Mouse (Mus musculus): ENCODE measurements around the gene Gm10153. TPM values are rescaled to one million over a fixed set of nuclear protein-coding genes. Genes with fewer than 3 reads are reported as not detected.
"Not testable (repeated sequence)": the region's sequence is repeated elsewhere in the genome, so short reads cannot be mapped to it uniquely, and the experiment has no call there.

Gene Gm10153
- polyA plus RNA-seq, 1 experiment from 2014 or later = not detected

GRCm38 (mm10) chr7:142148633-142149032 is 41.6 kb downstream of the Gm10153 start:
- TF ChIP-seq EP300 (optimal IDR thresholded peaks at IDR 0.05) (no peak), CTCF (IDR thresholded peaks at IDR 0.05; ENCODE audit: low read depth) (no peak)

GRCm38 (mm10) chr7:142146033-142146432 is 44.2 kb downstream of the Gm10153 start:
- H3K9me3 ChIP-seq (ENCODE audit: control insufficient read depth, low read length) = no peaks in the 10 kb centered on the region
- H3K4me2 ChIP-seq (replicated peaks; ENCODE audit: low read depth) = no peak overlapping the region
- WGBS = 0% methylated on average over 1 of the region's 1 CpGs
- DNase-seq (ENCODE audit: low spot score) (peak; percentile 52), ATAC-seq (ENCODE audit: low FRiP score, low TSS enrichment) (no peak)
- H3K4me1 ChIP-seq (replicated peaks; ENCODE audit: control insufficient read depth, insufficient read depth) = no peaks in the 10 kb centered on the region
- H3K27me3 ChIP-seq (ENCODE audit: control insufficient read depth, insufficient read depth, low read length) = no peaks in the 10 kb centered on the region
- no peaks in the 10 kb centered on the region for H3K36me3 ChIP-seq (ENCODE audit: control insufficient read depth, insufficient read depth, low read length)
- no peak overlapping the region for H3K27ac ChIP-seq (replicated peaks)
- no peak for TF ChIP-seq EP300 (optimal IDR thresholded peaks at IDR 0.05)
- TF ChIP-seq CTCF (IDR thresholded peaks at IDR 0.05; ENCODE audit: low read depth) = peak; percentile 77
- H3K4me3 ChIP-seq (ENCODE audit: low read depth, low read length) = no peak overlapping the region
- H3K9ac ChIP-seq (ENCODE audit: low read length) = no peak overlapping the region

More at GRCm38 (mm10) chr7:142148633-142149032, 41.6 kb downstream of the Gm10153 start:
- no peak overlapping the region for H3K4me3 ChIP-seq (ENCODE audit: low read depth, low read length)
- no peak overlapping the region for H3K27ac ChIP-seq (replicated peaks)
- no peak overlapping the region for H3K9ac ChIP-seq (ENCODE audit: low read length)
- H3K9me3 ChIP-seq (ENCODE audit: control insufficient read depth, low read length) = no peaks in the 10 kb centered on the region
- H3K4me1 ChIP-seq (replicated peaks; ENCODE audit: control insufficient read depth, insufficient read depth) = no peaks in the 10 kb centered on the region
- no peaks in the 10 kb centered on the region for H3K36me3 ChIP-seq (ENCODE audit: control insufficient read depth, insufficient read depth, low read length)
- no peaks in the 10 kb centered on the region for H3K27me3 ChIP-seq (ENCODE audit: control insufficient read depth, insufficient read depth, low read length)
- no peak for ATAC-seq (ENCODE audit: low FRiP score, low TSS enrichment)
- H3K4me2 ChIP-seq (replicated peaks; ENCODE audit: low read depth) = no peak overlapping the region
- DNase-seq (ENCODE audit: low spot score) = no peak

- H3K4me3 ChIP-seq (ENCODE audit: low read depth, low read length) = no peak overlapping the region
- no peaks in the 10 kb centered on the region for H3K36me3 ChIP-seq (ENCODE audit: control insufficient read depth, insufficient read depth, low read length)
- H3K9me3 ChIP-seq (ENCODE audit: control insufficient read depth, low read length) = no peaks in the 10 kb centered on the region
- WGBS = 27% methylated on average over 4 of the region's 4 CpGs
- DNase-seq (ENCODE audit: low spot score) (no peak), ATAC-seq (ENCODE audit: low FRiP score, low TSS enrichment) (no peak)
- H3K27ac ChIP-seq (replicated peaks) = no peak overlapping the region
- H3K9ac ChIP-seq (ENCODE audit: low read length) = no peak overlapping the region
- no peaks in the 10 kb centered on the region for H3K4me1 ChIP-seq (replicated peaks; ENCODE audit: control insufficient read depth, insufficient read depth)
- no peak overlapping the region for H3K4me2 ChIP-seq (replicated peaks; ENCODE audit: low read depth)
- no peaks in the 10 kb centered on the region for H3K27me3 ChIP-seq (ENCODE audit: control insufficient read depth, insufficient read depth, low read length)
- TF ChIP-seq CTCF (IDR thresholded peaks at IDR 0.05; ENCODE audit: low read depth) (peak; percentile 53), EP300 (optimal IDR thresholded peaks at IDR 0.05) (no peak)
Measured at GRCm38 (mm10) chr7:142145413-142145940, 44.7 kb downstream of the Gm10153 start.

- no peak for ATAC-seq (ENCODE audit: low FRiP score, low TSS enrichment)
- H3K4me1 ChIP-seq (replicated peaks; ENCODE audit: control insufficient read depth, insufficient read depth) = no peaks in the 10 kb centered on the region
- H3K4me3 ChIP-seq (ENCODE audit: low read depth, low read length) = no peak within 1 kb of the TSS
- no peak within 1 kb of the TSS for H3K9ac ChIP-seq (ENCODE audit: low read length)
- no peak for TF ChIP-seq EP300 (optimal IDR thresholded peaks at IDR 0.05)
- TF ChIP-seq CTCF (IDR thresholded peaks at IDR 0.05; ENCODE audit: low read depth) = no peak
- H3K4me2 ChIP-seq (replicated peaks; ENCODE audit: low read depth) = no peak within 1 kb of the TSS
- no peaks in the 10 kb centered on the region for H3K36me3 ChIP-seq (ENCODE audit: control insufficient read depth, insufficient read depth, low read length)
- 60% methylated on average over 1 of the region's 1 CpGs for WGBS
- DNase-seq (ENCODE audit: low spot score) = no peak
- H3K9me3 ChIP-seq (ENCODE audit: control insufficient read depth, low read length) = no peaks in the 10 kb centered on the region
- H3K27ac ChIP-seq (replicated peaks) = no peak within 1 kb of the TSS
- no peaks in the 10 kb centered on the region for H3K27me3 ChIP-seq (ENCODE audit: control insufficient read depth, insufficient read depth, low read length)
Measured at GRCm38 (mm10) chr7:142144507-142144906, 45.7 kb downstream of the Gm10153 start, which contains the start of gene Gm45337. Gm45337 (minus strand) TSS chr7:142144607.

GRCm38 (mm10) chr7:142143506-142144010 is 46.6 kb downstream of the Gm10153 start:
- not testable (repeated sequence) for H3K4me2 ChIP-seq (replicated peaks; ENCODE audit: low read depth); ATAC-seq (ENCODE audit: low FRiP score, low TSS enrichment); H3K4me3 ChIP-seq (ENCODE audit: low read depth, low read length); H3K9me3 ChIP-seq (ENCODE audit: control insufficient read depth, low read length); DNase-seq (ENCODE audit: low spot score); H3K36me3 ChIP-seq (ENCODE audit: control insufficient read depth, insufficient read depth, low read length); H3K27ac ChIP-seq (replicated peaks); H3K27me3 ChIP-seq (ENCODE audit: control insufficient read depth, insufficient read depth, low read length); H3K4me1 ChIP-seq (replicated peaks; ENCODE audit: control insufficient read depth, insufficient read depth); H3K9ac ChIP-seq (ENCODE audit: low read length)
- WGBS = 24% methylated on average over 1 of the region's 1 CpGs

- no peaks in the 10 kb centered on the region for H3K27me3 ChIP-seq (ENCODE audit: control insufficient read depth, insufficient read depth, low read length)
- no peaks in the 10 kb centered on the region for H3K36me3 ChIP-seq (ENCODE audit: control insufficient read depth, insufficient read depth, low read length)
- DNase-seq (ENCODE audit: low spot score) (no peak), ATAC-seq (ENCODE audit: low FRiP score, low TSS enrichment) (no peak)
- no peak overlapping the region for H3K4me2 ChIP-seq (replicated peaks; ENCODE audit: low read depth)
- H3K9me3 ChIP-seq (ENCODE audit: control insufficient read depth, low read length) = no peaks in the 10 kb centered on the region
- H3K4me1 ChIP-seq (replicated peaks; ENCODE audit: control insufficient read depth, insufficient read depth) = no peaks in the 10 kb centered on the region
- 32% methylated on average over 1 of the region's 1 CpGs for WGBS
- no peak overlapping the region for H3K4me3 ChIP-seq (ENCODE audit: low read depth, low read length)
- no peak overlapping the region for H3K9ac ChIP-seq (ENCODE audit: low read length)
- TF ChIP-seq CTCF (IDR thresholded peaks at IDR 0.05; ENCODE audit: low read depth) (no peak), EP300 (optimal IDR thresholded peaks at IDR 0.05) (no peak)
- H3K27ac ChIP-seq (replicated peaks) = no peak overlapping the region
Measured at GRCm38 (mm10) chr7:142140696-142141095, 49.5 kb downstream of the Gm10153 start.

Other genes starting within 250 kb of the Gm10153 start
- gene Brsk2, start 240.6 kb downstream of the Gm10153 start, polyA plus RNA-seq (2015; fragmentation: Nextera tagmentation; extraction: Ambion mirVana) = 0.62 and 0.75 TPM in 2 replicates
- 61.5 and 65.8 TPM in 2 replicates for gene Mob2, start 129.3 kb downstream of the Gm10153 start, polyA plus RNA-seq (2015; fragmentation: Nextera tagmentation; extraction: Ambion mirVana)
- gene Dusp8, start 94.5 kb downstream of the Gm10153 start, polyA plus RNA-seq (2015; fragmentation: Nextera tagmentation; extraction: Ambion mirVana) = 3.6 and 5.6 TPM in 2 replicates
- not detected in 2 replicates for gene Gm45618, start 69.7 kb downstream of the Gm10153 start, polyA plus RNA-seq (2015; fragmentation: Nextera tagmentation; extraction: Ambion mirVana)
- not detected in 2 replicates for gene Gm39115, start 54.4 kb downstream of the Gm10153 start, polyA plus RNA-seq (2015; fragmentation: Nextera tagmentation; extraction: Ambion mirVana)
- gene Gm45337, start 45.8 kb downstream of the Gm10153 start, polyA plus RNA-seq (2015; fragmentation: Nextera tagmentation; extraction: Ambion mirVana) = not detected in 2 replicates
- gene Gm29735, start 33.3 kb downstream of the Gm10153 start, polyA plus RNA-seq (2015; fragmentation: Nextera tagmentation; extraction: Ambion mirVana) = not detected in 2 replicates
- gene Gm4553, start 24.6 kb downstream of the Gm10153 start, polyA plus RNA-seq (2015; fragmentation: Nextera tagmentation; extraction: Ambion mirVana) = not detected in 2 replicates
- gene Krtap5-2, start 14.4 kb downstream of the Gm10153 start, polyA plus RNA-seq (2015; fragmentation: Nextera tagmentation; extraction: Ambion mirVana) = not detected in 2 replicates
- gene Krtap5-3, start 11.0 kb upstream of the Gm10153 start, polyA plus RNA-seq (2015; fragmentation: Nextera tagmentation; extraction: Ambion mirVana) = not detected in 2 replicates
- gene Gm7579, start 21.5 kb upstream of the Gm10153 start, polyA plus RNA-seq (2015; fragmentation: Nextera tagmentation; extraction: Ambion mirVana) = not detected in 2 replicates
- not detected in 2 replicates for gene Krtap5-5, start 39.6 kb upstream of the Gm10153 start, polyA plus RNA-seq (2015; fragmentation: Nextera tagmentation; extraction: Ambion mirVana)
- not detected in 2 replicates for gene Gm40460, start 50.7 kb upstream of the Gm10153 start, polyA plus RNA-seq (2015; fragmentation: Nextera tagmentation; extraction: Ambion mirVana)
- gene Gm2431, start 68.0 kb upstream of the Gm10153 start, polyA plus RNA-seq (2015; fragmentation: Nextera tagmentation; extraction: Ambion mirVana) = not detected in 2 replicates
- not detected in 2 replicates for gene Gm4559, start 84.0 kb upstream of the Gm10153 start, polyA plus RNA-seq (2015; fragmentation: Nextera tagmentation; extraction: Ambion mirVana)
- not detected in 2 replicates for gene Krtap5-1, start 106.7 kb upstream of the Gm10153 start, polyA plus RNA-seq (2015; fragmentation: Nextera tagmentation; extraction: Ambion mirVana)
- not detected in 2 replicates for gene Krtap5-4, start 113.2 kb upstream of the Gm10153 start, polyA plus RNA-seq (2015; fragmentation: Nextera tagmentation; extraction: Ambion mirVana)
- gene Ifitm10, start 183.4 kb upstream of the Gm10153 start, polyA plus RNA-seq (2015; fragmentation: Nextera tagmentation; extraction: Ambion mirVana) = 9.9 and 12.0 TPM in 2 replicates
- gene Gm49369, start 192.3 kb upstream of the Gm10153 start, polyA plus RNA-seq (2015; fragmentation: Nextera tagmentation; extraction: Ambion mirVana) = 0.80 and 0.81 TPM in 2 replicates
- 798 and 841 TPM in 2 replicates for gene Ctsd, start 197.6 kb upstream of the Gm10153 start, polyA plus RNA-seq (2015; fragmentation: Nextera tagmentation; extraction: Ambion mirVana)
- 70.7 and 78.9 TPM in 2 replicates for gene Syt8, start 244.5 kb upstream of the Gm10153 start, polyA plus RNA-seq (2015; fragmentation: Nextera tagmentation; extraction: Ambion mirVana)